Mouse (Mus musculus) lung, embryonic 14.5 days (tissue): ENCODE results near the gene Pitpna. TPM values are rescaled to one million over a fixed set of nuclear protein-coding genes. Genes with fewer than 3 reads are reported as not detected.

Source experiments
- ATAC-seq: fragments of 200-750 bp; cut with Nextera tagmentation; 2 replicates; pipeline ENCODE4 v1.8.0; 2017; ENCODE audit warnings: mild to moderate bottlenecking, moderate TSS enrichment, moderate library complexity; ENCODE audit not compliant: insufficient read depth
- DNase-seq: peaks from one replicate; pipeline ENCODE4 v3.0.0-alpha.2; 2015
- H3K27ac ChIP-seq: fragments of 300-500 bp; sonication (generic); 2 replicates; pipeline ENCODE4 v1.5.1; 2014; ENCODE audit warnings: low read depth, mild to moderate bottlenecking, moderate library complexity
- H3K27me3 ChIP-seq: fragments of 300-500 bp; sonication (generic); 2 replicates; pipeline ENCODE4 v1.6.1; 2014; ENCODE audit warnings: low read length, control low read depth; ENCODE audit not compliant: insufficient read depth
- H3K36me3 ChIP-seq: fragments of 300-500 bp; sonication (generic); 2 replicates; pipeline ENCODE4 v1.6.1; 2014; ENCODE audit warnings: control low read depth; ENCODE audit not compliant: insufficient read depth
- H3K4me1 ChIP-seq: fragments of 300-500 bp; sonication (generic); 2 replicates; pipeline ENCODE4 v1.6.1; 2014; ENCODE audit warnings: antibody characterized with exemption, control low read depth; ENCODE audit not compliant: insufficient read depth
- H3K4me2 ChIP-seq: fragments of 300-500 bp; sonication (generic); 2 replicates; pipeline ENCODE4 v1.6.1; 2014; ENCODE audit warnings: mild to moderate bottlenecking
- H3K4me3 ChIP-seq: fragments of 300-500 bp; sonication (generic); 2 replicates; pipeline ENCODE4 v1.5.1; 2014; ENCODE audit warnings: low read depth, low read length
- H3K9ac ChIP-seq: fragments of 300-500 bp; sonication (generic); 2 replicates; pipeline ENCODE4 v1.6.1; 2014
- H3K9me3 ChIP-seq: fragments of 300-500 bp; sonication (generic); 2 replicates; pipeline ENCODE4 v1.6.1; 2016; ENCODE audit warnings: low read depth, low read length, control low read depth
- CTCF ChIP-seq: IDR thresholded peaks from 2 replicates; pipeline ENCODE4 v1.5.1; 2016; ENCODE audit warnings: antibody characterized with exemption, low read depth
- WGBS: fragments of 180-500 bp; shearing (Covaris S2); extraction: QIAGEN DNeasy Blood & Tissue Kit; methylation state at CpG from one replicate; pipeline ENCODE4 v1.1.7; 2014; 5-methylcytosine and 5-hydroxymethylcytosine counted together
- polyA plus RNA-seq: library from polyadenylated mRNA; unstranded; fragments of >200 nt; fragmentation: Nextera tagmentation; extraction: Ambion mirVana; gene quantifications from 2 replicates; pipeline ENCODE4 v1.2.1, GENCODE M21; 2014

Pitpna gene
- polyA plus RNA-seq, result 84.7 and 89.6 TPM in 2 replicates

GRCm38 (mm10) chr11:75587493-75588284 is at the start of gene Pitpna:
Gene Pitpna, plus strand, starts transcription at chr11:75588097.
- peak within 1 kb of the TSS; percentile 65 for H3K27ac ChIP-seq
- peak within 1 kb of the TSS; percentile 82 for H3K9ac ChIP-seq
- H3K36me3 ChIP-seq, result peaks cover 5% of the 10 kb centered on the region
- ATAC-seq (peak; percentile 94), DNase-seq (peak; percentile 98)
- peak within 1 kb of the TSS; percentile 92 for H3K4me2 ChIP-seq
- H3K27me3 ChIP-seq, result no peaks in the 10 kb centered on the region
- peak within 1 kb of the TSS; percentile 88 for H3K4me3 ChIP-seq
- H3K9me3 ChIP-seq, result no peaks in the 10 kb centered on the region
- H3K4me1 ChIP-seq, result peaks cover 9% of the 10 kb centered on the region
- no peak for TF ChIP-seq CTCF
- WGBS, result 4% methylated on average over 49 of the region's 49 CpGs

- H3K27ac ChIP-seq, result peak overlapping the region; percentile 80
- H3K27me3 ChIP-seq, result no peaks in the 10 kb centered on the region
- TF ChIP-seq CTCF, result no peak
- H3K9ac ChIP-seq, result peak overlapping the region; percentile 10; the same call in 1 of the 2 replicates
- H3K36me3 ChIP-seq, result no peaks in the 10 kb centered on the region
- no peak overlapping the region for H3K4me3 ChIP-seq
- no peaks in the 10 kb centered on the region for H3K9me3 ChIP-seq
- DNase-seq (no peak), ATAC-seq (0 out of 2 replicates have a peak, but pooled peaks have one; percentile 25)
- H3K4me2 ChIP-seq, result 0 out of 2 replicates have a peak overlapping the region, but pooled peaks have one; percentile 7
- H3K4me1 ChIP-seq, result 0 out of 2 replicates have a peak, but pooled peaks cover 2% of the 10 kb centered on the region
- 43% methylated on average over 9 of the region's 9 CpGs for WGBS
Observed at GRCm38 (mm10) chr11:75538184-75538969, 49.5 kb upstream of the Pitpna start.

GRCm38 (mm10) chr11:75538970-75539299 is 49.0 kb upstream of the Pitpna start:
- 73% methylated on average over 13 of the region's 13 CpGs for WGBS
- no peaks in the 10 kb centered on the region for H3K36me3 ChIP-seq
- ATAC-seq, result no peak
- no peak overlapping the region for H3K27ac ChIP-seq
- no peak overlapping the region for H3K4me3 ChIP-seq
- H3K9me3 ChIP-seq, result no peaks in the 10 kb centered on the region
- TF ChIP-seq CTCF, result no peak
- 0 out of 2 replicates have a peak, but pooled peaks cover 2% of the 10 kb centered on the region for H3K4me1 ChIP-seq
- no peak overlapping the region for H3K9ac ChIP-seq
- H3K27me3 ChIP-seq, result no peaks in the 10 kb centered on the region
- H3K4me2 ChIP-seq, result no peak overlapping the region
- DNase-seq, result no peak

GRCm38 (mm10) chr11:75540209-75540608 is 47.7 kb upstream of the Pitpna start:
- no peak for TF ChIP-seq CTCF
- Histone ChIP-seq H3K9ac (no peak overlapping the region), H3K27me3 (no peaks in the 10 kb centered on the region), H3K9me3 (no peaks in the 10 kb centered on the region), H3K4me2 (no peak overlapping the region), H3K4me1 (0 out of 2 replicates have a peak, but pooled peaks cover under 1% of the 10 kb centered on the region), H3K36me3 (no peaks in the 10 kb centered on the region), H3K27ac (no peak overlapping the region), H3K4me3 (no peak overlapping the region)
- ATAC-seq (no peak), DNase-seq (no peak)
- 73% methylated on average over 8 of the region's 8 CpGs for WGBS

DNA sequence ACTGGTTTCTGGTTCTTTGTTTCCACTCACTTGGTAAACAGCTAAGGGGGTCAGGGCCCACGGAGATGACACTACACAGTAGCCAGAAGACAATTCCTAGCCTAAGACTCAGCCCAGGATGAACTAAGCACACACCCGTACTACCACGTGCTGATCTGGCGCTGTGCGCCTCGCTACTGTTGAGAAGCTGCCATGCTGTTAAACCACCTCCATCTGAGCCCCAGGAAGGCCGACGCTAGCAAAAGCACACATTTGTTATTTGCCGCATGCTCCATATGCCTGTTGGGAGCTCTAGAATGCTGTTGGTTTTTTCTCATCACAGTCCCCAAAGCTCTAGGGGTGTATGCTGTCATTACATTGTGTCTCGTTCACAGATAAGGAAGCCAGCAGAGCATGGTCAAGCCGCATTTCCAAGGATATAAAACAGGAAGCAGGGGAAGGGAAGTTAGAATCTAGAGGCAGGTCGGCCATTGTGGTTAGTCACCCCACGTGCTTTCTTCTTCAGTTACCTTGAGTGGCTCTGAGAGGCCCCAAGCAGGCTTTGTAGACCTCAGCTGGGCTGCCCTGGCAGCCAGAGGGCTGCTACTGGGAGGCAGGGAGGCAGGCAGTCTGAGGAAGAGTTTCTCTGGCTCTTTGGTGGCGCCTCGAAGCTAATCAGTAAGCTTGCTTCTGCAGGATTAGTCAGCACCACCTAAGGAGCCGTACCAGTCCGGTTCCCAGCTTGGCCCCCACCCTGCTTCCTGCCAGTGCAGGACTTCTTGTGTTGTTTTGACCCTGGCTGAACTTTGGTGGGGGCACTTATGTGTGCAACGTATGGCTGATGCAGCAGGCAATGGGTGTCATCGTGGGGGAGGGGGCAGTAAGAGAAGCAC is 47.0 kb upstream of the Pitpna start:
- H3K9ac ChIP-seq, result no peak overlapping the region
- peak overlapping the region; percentile 58 for H3K27ac ChIP-seq
- no peak for ATAC-seq
- H3K4me1 ChIP-seq, result no peaks in the 10 kb centered on the region
- 63% methylated on average over 19 of the region's 19 CpGs for WGBS
- no peaks in the 10 kb centered on the region for H3K36me3 ChIP-seq
- no peaks in the 10 kb centered on the region for H3K27me3 ChIP-seq
- TF ChIP-seq CTCF, result no peak
- DNase-seq, result peak; percentile 33
- H3K4me3 ChIP-seq, result no peak overlapping the region
- no peaks in the 10 kb centered on the region for H3K9me3 ChIP-seq
- no peak overlapping the region for H3K4me2 ChIP-seq

DNA sequence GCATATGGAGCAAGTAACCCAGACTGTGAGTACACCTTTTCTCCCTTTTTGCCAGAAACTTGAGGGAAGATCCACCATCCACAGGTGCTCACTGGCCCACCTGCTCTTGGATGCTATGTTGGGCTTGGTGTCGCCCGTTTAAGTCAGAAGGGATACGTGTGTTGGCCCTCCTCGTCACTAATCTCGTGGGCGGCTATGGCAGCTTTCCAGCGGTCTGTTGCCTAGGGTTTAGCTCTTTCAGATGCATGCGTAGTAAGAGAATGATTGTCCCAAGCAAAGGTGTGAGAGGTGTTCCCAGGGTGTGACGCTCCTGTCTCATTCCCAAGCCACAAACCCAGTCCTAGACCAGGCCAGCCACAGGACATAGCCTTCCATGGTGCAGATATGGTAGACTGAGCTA is 43.2 kb upstream of the Pitpna start:
- Histone ChIP-seq H3K4me2 (no peak overlapping the region), H3K36me3 (no peaks in the 10 kb centered on the region), H3K4me1 (0 out of 2 replicates have a peak, but pooled peaks cover 3% of the 10 kb centered on the region), H3K9ac (no peak overlapping the region), H3K27ac (no peak overlapping the region), H3K27me3 (no peaks in the 10 kb centered on the region), H3K9me3 (no peaks in the 10 kb centered on the region), H3K4me3 (no peak overlapping the region)
- no peak for TF ChIP-seq CTCF
- 83% methylated on average over 9 of the region's 9 CpGs for WGBS
- DNase-seq (no peak), ATAC-seq (no peak)
